Mouse (Mus musculus) olfactory bulb, adult 2 months (tissue): ENCODE results near the gene Hist3h2ba.

Source experiments
- CTCF ChIP-seq: fragments of 200-500 bp; IDR thresholded peaks from 2 replicates; pipeline ENCODE4 v1.5.1; 2012; ENCODE audit warnings: low read depth, mild to moderate bottlenecking, low read length, moderate library complexity; ENCODE audit not compliant: insufficient read depth
- POLR2A ChIP-seq: fragments of 200-500 bp; IDR thresholded peaks from 2 replicates; pipeline ENCODE4 v1.6.1; 2012; ENCODE audit warnings: mild to moderate bottlenecking, low read depth, low read length, moderate library complexity; ENCODE audit not compliant: insufficient read depth

DNA sequence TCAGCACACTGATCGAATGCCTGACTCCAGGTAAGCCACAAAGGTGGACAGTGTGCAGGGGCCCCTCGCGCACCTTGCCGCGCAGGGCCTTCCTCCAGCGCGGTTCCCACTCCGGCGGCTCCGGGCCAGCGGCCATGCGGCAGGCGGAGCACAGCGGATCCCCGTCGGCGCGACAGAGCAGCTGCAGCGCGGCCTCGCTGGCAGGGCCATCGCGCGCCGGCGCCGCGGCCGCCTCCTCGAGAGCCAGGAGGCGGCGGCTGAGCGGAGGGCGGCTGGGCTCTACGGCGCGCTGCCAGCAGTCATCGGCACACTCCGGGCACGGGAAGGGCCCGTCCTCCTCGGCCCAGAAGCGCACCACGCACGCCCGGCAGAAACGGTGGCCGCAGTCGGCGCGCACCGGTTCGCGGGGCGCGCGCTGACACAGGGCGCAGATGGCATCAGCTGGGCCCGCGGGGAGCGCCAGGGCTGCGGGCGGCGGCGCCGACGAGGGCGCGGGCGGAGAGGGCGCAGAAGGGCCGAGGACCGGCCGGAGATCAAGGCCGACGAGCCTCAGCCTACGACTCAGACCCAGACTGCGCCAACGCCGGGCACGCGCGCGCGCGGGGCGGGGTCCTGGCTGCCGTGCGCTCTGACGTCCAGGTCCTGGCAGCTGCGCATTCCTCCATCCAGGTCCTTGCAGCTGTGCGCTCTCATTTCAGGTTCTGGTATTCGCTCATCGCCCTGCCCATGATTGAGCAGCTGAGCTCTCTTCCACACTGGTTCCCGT, 10.2 kb upstream of the Hist3h2ba start, which contains the start of gene Rnf187:
- TF ChIP-seq CTCF (no peak), POLR2A (peak; percentile 92)
